Mouse (Mus musculus): ENCODE measurements around the gene Cstb.

- TF ChIP-seq EP300 (IDR thresholded peaks at IDR 0.05; ENCODE audit: insufficient read depth, low read depth, low read length) (no peak), POLR2A (IDR thresholded peaks at IDR 0.05; ENCODE audit: insufficient read depth, low read depth, low read length) (no peak), CTCF (IDR thresholded peaks at IDR 0.05) (no peak)
Observed at GRCm38 (mm10) chr10:78470582-78471313, 45.3 kb downstream of the Cstb start.

Measured in heart, adult 2 months (tissue).